Mouse (Mus musculus) MEL (cell line): ENCODE data around the gene Slirp.

Source experiments
- CHD2 ChIP-seq: IDR thresholded peaks from 2 replicates; pipeline ENCODE4 v1.6.1; 2011; ENCODE audit warnings: low read length, improper control_type of control experiment
- CTCF ChIP-seq, 3 experiments: IDR thresholded peaks in 2 of 3; conservative IDR thresholded peaks in 1 of 3; 2 replicates each; pipeline ENCODE4 v1.5.1; 2011 to 2012; ENCODE audit warnings: low read length in 3 of 3, low read depth in 2 of 3, mild to moderate bottlenecking in 2 of 3, improper control_type of control experiment in 1 of 3, inconsistent platforms in 1 of 3, mixed read lengths in 1 of 3, moderate library complexity in 1 of 3; ENCODE audit not compliant: control insufficient read depth in 1 of 3, insufficient read depth in 1 of 3, poor library complexity in 1 of 3, severe bottlenecking in 1 of 3
- TBP ChIP-seq: IDR thresholded peaks from 2 replicates; pipeline ENCODE4 v1.8.0; 2011; ENCODE audit warnings: low read depth, low read length, improper control_type of control experiment

DNA sequence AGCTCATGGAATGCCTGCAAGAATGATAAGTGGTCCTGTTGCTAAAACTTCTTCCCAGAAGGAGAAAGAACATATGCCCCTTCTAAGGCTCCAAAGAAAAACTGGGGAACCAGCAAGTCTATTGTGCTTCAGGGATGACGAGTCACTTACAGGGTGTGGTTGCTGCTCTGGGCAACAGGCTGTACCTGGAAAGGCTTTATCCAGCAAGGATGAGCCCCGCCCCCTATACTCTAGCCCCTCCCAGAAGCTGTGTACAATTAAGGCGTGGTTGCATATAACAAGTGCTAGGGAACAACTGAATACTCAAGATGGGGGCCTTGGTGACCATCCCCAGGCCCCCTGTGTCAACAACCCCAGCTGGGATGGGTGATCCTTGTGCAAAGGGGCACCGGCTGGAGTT, 34.6 kb upstream of the Slirp start:
- TF ChIP-seq CHD2 (no peak), TBP (no peak), CTCF (IDR thresholded peaks at IDR 0.05 in 2 of 3, conservative IDR thresholded peaks at IDR 0.05 in 1 of 3; ENCODE audit: control insufficient read depth in 1 of 3, insufficient read depth in 1 of 3, low read depth in 2 of 3, low read length in 3 of 3, poor library complexity in 1 of 3, severe bottlenecking in 1 of 3) (no peak)
